Mouse (Mus musculus): ENCODE measurements at regions not wholly inside any gene's neighbourhood (a gene's known extent, or its start where the extent isn't known, plus 50 kb on each side); places are given as distances from the start of the nearest gene placed in this dataset.

DNA sequence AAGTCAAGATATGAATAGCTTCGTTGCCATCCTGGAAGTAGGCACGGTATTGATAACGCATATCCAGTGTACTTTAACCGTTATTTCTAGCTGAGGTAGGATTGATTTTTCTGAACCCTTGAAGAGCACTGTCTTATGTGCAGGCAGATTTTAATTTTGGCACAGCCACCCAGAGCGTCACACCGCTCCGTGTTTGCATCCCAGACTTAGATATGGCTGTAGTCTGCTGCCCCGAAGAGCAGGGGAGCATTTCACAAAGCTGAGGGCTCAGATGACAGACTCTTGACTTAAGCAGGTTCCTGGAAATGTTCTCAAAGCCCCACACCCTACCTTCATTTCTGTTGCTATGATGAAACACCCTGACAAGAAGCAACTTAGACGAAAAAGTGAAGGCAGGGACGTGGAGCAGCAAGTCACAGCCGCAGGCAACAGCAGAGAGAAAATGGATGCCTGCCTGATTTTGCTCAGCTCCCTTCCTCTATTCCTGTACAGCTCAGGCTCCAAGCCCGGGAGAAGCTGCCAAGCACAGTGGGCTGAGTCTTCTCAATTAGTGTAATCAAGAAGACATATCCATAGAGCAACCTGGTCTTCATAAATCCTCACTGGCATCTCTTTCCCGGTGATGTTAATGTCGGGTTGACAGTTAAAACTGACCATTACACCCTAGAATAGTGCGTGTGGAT lies 164.9 kb upstream of the Cdh4 start:
- TF ChIP-seq CTCF (IDR thresholded peaks at IDR 0.05), result no peak
- no peak for DNase-seq (ENCODE audit: low read depth, low spot score)
- no peaks in the 10 kb centered on the region for H3K27me3 ChIP-seq
- no peak for ATAC-seq
- ChIA-PET POLR2A (no interaction called here), CTCF (no interaction called here)
- in situ Hi-C loops (cut with MboI; ENCODE audit: low pct_unique_long_range_greater_than_20kb), result no loop called here

DNA sequence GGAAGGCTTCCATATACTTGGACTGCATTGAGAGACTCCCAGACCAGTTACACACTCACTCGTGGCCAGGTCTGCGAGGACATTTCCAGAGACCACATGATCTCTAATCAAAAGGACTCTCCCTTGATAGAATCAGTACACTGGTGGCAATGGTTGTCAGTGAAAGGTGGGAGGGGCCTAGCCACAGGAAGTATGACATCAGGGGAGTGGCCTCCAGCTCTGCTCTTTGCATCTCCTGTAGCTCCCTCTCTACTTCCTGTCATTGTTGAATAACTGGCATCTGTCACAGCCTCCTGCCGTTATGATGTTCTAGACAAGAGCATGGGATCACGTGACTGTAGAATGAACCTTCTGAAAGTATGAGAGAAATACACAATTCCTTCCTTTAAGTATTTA lies 164.3 kb upstream of the Cdh4 start:
- ChIA-PET POLR2A (no interaction called here), CTCF (no interaction called here)
- no peaks in the 10 kb centered on the region for H3K27me3 ChIP-seq
- TF ChIP-seq CTCF (IDR thresholded peaks at IDR 0.05), result no peak
- ATAC-seq, result no peak
- in situ Hi-C loops (cut with MboI; ENCODE audit: low pct_unique_long_range_greater_than_20kb), result no loop called here
- no peak for DNase-seq (ENCODE audit: low read depth, low spot score)

DNA sequence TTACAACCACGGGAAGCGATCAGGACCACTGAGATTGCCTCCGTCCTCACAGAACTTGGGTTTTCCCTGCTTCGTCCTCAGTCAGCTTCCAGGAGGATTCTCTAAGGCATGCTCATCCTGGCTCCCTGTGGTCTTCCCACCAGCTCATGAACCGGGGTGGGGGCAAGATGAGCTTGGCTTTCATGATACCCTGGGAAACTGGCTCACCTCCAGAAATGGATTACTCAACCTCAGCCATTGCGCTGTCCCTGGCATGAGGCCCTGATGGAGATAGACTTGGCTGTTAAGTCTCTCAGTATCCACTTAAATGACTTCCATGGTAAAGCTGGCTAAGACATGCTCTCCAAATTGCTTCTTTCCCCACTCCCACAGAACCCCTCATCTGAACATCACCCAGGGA lies 160.0 kb upstream of the Cdh4 start:
- in situ Hi-C loops (cut with MboI; ENCODE audit: low pct_unique_long_range_greater_than_20kb), result no loop called here
- ATAC-seq, result no peak
- POLR2A ChIA-PET, result no interaction called here
- TF ChIP-seq CTCF (IDR thresholded peaks at IDR 0.05), result no peak
- H3K27me3 ChIP-seq, result no peaks in the 10 kb centered on the region
- CTCF ChIA-PET, result no interaction called here
- DNase-seq (ENCODE audit: low read depth, low spot score), result no peak

DNA sequence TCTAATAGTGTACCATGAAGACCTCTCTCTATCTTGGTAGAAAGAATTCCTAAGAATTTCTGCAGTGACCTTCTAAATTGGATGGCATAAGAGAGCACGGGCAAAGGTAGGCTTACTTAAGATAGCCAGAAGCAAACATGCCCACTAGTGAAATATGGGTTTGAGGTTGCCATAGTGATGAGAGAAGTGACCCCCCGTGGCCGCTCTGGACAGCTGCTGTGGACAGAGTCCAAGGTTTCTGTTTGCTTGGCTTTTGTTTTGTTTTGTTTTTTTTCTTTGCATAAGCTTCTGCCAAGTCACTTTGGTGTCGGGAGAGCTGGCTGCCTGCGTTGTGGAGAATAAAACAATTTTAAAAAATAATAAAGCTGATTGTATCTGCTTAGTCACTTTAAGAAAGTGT lies 151.8 kb upstream of the Cdh4 start:
- in situ Hi-C loops (cut with MboI; ENCODE audit: low pct_unique_long_range_greater_than_20kb), result no loop called here
- DNase-seq (ENCODE audit: low read depth, low spot score), result no peak
- no peaks in the 10 kb centered on the region for H3K27me3 ChIP-seq
- ATAC-seq, result no peak
- POLR2A ChIA-PET, result no interaction called here
- CTCF ChIA-PET, result no interaction called here
- no peak for TF ChIP-seq CTCF (IDR thresholded peaks at IDR 0.05)

DNA sequence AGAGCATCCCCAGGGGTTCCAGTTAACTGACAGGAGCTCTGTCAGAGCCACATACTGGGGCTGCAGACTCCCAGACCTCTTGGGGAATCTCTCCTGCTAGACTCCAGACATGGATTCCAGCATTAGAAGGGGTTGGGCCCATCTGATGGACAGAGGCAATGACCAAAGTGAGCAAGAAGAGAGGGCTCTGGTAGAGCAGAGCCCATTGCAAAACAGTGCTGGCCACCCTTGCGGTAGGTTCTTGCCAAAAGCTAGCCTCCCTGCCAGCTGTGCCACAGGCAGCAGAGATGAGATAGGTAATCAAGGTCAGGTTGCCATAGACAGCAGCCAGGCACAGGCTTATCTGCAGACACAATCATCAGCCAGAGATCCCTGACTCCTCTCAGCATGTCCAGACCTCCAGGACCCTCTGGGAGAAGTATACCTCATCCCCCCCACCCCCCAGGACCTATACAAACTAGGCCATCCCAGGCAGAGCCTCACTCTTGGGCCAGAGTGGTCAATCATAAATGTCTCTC lies 151.1 kb upstream of the Cdh4 start:
- POLR2A ChIA-PET, result no interaction called here

DNA sequence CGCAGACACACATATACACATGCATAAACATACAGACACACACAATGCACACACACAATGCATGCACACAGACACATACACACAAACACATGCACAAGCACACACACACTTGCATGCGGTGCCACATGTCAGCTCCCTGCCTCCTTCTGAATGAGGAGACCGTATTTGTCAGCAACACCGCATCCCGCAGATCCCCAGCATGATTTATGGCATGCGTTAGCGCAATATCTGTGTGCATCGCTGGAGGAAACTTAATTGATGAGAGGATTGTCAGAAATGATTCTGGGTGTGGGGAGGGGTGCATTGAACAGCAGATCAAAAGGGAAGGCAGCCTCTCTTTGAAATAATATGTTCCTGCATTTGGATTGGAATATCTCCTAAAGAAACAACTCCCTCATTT lies 150.3 kb upstream of the Cdh4 start:
- no peak for DNase-seq (ENCODE audit: low read depth, low spot score)
- H3K27me3 ChIP-seq, result no peaks in the 10 kb centered on the region
- CTCF ChIA-PET, result no interaction called here
- in situ Hi-C loops (cut with MboI; ENCODE audit: low pct_unique_long_range_greater_than_20kb), result no loop called here
- no peak for ATAC-seq
- TF ChIP-seq CTCF (IDR thresholded peaks at IDR 0.05), result no peak
- POLR2A ChIA-PET, result no interaction called here

More for the DNA sequence above, 151.1 kb upstream of the Cdh4 start:
- H3K27me3 ChIP-seq, result no peaks in the 10 kb centered on the region
- CTCF ChIA-PET, result no interaction called here
- no peak for DNase-seq (ENCODE audit: low read depth, low spot score)
- in situ Hi-C loops (cut with MboI; ENCODE audit: low pct_unique_long_range_greater_than_20kb), result no loop called here
- ATAC-seq, result no peak
- no peak for TF ChIP-seq CTCF (IDR thresholded peaks at IDR 0.05)

DNA sequence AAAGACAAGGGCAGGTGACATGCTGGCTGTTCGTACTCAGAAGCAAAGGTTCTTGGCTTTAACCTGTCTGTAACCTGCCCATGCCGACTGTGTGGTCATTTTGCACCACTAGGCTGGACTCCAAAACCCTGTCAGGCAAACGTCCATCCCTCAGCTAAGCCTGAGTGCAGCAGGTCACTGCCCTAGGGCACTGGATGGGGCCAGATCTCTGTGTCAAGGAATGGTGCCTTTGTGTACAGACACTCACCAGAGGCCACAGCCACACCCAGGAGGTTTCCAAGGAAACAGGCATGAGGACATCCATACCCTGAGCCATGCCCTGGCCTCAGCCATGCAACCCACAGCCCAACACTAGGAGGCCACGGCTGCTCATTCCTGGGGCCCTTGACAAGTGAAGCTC lies 149.7 kb upstream of the Cdh4 start:
- no peak for TF ChIP-seq CTCF (IDR thresholded peaks at IDR 0.05)
- in situ Hi-C loops (cut with MboI; ENCODE audit: low pct_unique_long_range_greater_than_20kb), result no loop called here
- ATAC-seq (no peak), DNase-seq (ENCODE audit: low read depth, low spot score) (no peak)
- ChIA-PET POLR2A (no interaction called here), CTCF (no interaction called here)
- no peaks in the 10 kb centered on the region for H3K27me3 ChIP-seq

DNA sequence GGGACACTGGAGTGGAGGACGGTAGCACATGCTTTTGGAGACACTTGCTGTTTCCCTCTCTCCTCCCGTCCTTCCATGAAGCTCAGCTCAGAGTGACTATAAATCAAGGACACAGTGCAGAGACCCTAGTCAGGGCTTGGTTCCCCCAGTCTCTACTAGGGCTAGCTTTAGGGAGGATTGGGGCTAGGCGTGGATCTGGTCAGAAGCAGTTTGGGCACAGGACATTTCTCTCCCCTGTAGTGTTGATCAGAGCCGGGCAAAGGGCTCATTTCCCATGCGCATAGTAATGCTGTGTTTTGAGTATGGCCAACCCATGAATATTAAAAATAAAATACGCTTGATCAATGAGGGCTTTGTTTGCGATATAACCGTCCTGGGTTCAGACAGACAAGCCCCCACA lies 149.1 kb upstream of the Cdh4 start:
- DNase-seq (ENCODE audit: low read depth, low spot score) (no peak), ATAC-seq (no peak)
- CTCF ChIA-PET, result no interaction called here
- no peak for TF ChIP-seq CTCF (IDR thresholded peaks at IDR 0.05)
- no peaks in the 10 kb centered on the region for H3K27me3 ChIP-seq
- POLR2A ChIA-PET, result no interaction called here
- in situ Hi-C loops (cut with MboI; ENCODE audit: low pct_unique_long_range_greater_than_20kb), result no loop called here

DNA sequence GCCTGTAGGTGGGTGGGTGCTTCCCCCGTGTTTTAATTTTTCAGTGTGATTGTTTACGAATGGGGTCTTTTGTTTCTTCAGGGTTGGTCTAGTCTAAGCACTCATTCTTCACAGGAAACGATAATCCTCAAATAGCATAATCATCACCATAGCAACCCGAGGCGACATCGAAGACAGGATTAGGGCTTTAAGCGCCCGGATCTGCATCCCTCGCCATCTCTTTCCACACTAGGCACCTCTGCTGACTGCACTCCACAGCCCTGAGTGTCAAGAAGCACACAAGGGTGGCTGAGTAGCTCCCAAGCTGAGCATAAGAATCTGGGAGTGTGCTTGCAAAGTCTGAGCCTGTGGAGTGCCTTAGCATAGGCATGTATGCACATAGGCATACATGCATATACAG lies 145.2 kb upstream of the Cdh4 start:
- CTCF ChIA-PET, result no interaction called here

DNA sequence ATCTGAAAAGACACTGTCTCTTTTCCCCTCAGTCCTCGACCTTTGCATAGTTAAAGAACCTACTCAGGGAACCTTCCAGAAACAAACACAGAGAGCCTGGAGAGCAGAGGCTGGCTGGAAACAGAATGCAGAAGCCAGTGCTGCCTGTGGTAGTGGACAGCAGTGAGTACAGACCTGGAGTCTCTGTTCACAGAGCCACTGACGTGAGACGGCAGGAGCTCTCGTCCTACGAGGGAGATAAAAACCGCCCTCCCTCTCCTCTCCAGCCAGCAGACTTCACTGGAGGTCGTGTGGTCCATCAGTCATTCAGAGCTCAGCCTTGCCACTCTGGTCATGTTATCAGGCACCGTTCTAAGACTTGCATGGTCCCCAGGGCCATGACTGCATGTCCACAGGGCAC lies 138.5 kb upstream of the Cdh4 start:
- DNase-seq (ENCODE audit: low read depth, low spot score) (no peak), ATAC-seq (no peak)

More for the DNA sequence above, 145.2 kb upstream of the Cdh4 start:
- H3K27me3 ChIP-seq, result no peaks in the 10 kb centered on the region
- DNase-seq (ENCODE audit: low read depth, low spot score), result no peak
- ATAC-seq, result no peak
- POLR2A ChIA-PET, result no interaction called here
- in situ Hi-C loops (cut with MboI; ENCODE audit: low pct_unique_long_range_greater_than_20kb), result no loop called here
- TF ChIP-seq CTCF (IDR thresholded peaks at IDR 0.05), result no peak

DNA sequence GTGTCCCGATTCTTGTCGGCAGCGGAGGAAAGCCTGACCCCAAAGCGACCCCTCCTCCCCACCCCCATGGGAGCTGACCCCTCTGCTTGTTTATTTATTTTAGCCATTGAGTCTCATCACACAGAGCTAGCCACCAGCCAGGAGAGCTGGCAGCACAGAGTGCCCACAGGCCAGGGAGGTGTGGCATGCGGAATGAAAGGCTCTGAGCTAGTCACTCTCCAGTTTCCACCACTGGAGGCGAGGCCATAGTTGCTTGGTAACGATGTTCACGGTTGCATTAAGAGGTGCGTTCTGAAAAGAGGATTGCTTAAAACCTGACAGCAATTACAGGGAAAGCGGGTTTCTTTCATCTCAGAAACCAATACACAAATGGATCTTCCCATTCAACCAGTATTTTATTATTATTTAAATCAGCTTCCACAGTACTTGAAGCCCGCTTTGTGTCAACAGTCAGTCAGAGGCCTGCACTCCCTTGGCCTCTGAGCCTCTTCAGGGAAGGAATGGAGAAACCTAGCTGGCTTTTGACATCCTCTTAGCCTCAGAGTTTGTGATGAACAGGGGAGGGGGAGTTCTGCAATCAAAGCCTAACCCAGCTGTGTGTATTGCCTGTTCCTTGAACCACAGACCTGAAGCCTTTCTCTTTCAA lies 134.8 kb upstream of the Cdh4 start:
- ChIA-PET POLR2A (no interaction called here), CTCF (no interaction called here)
- no peaks in the 10 kb centered on the region for H3K27me3 ChIP-seq
- ATAC-seq, result no peak
- DNase-seq (ENCODE audit: low read depth, low spot score), result no peak
- in situ Hi-C loops (cut with MboI; ENCODE audit: low pct_unique_long_range_greater_than_20kb), result no loop called here
- no peak for TF ChIP-seq CTCF (IDR thresholded peaks at IDR 0.05)

More for the DNA sequence above, 138.5 kb upstream of the Cdh4 start:
- ChIA-PET POLR2A (no interaction called here), CTCF (no interaction called here)
- H3K27me3 ChIP-seq, result no peaks in the 10 kb centered on the region
- in situ Hi-C loops (cut with MboI; ENCODE audit: low pct_unique_long_range_greater_than_20kb), result no loop called here
- TF ChIP-seq CTCF (IDR thresholded peaks at IDR 0.05), result no peak

DNA sequence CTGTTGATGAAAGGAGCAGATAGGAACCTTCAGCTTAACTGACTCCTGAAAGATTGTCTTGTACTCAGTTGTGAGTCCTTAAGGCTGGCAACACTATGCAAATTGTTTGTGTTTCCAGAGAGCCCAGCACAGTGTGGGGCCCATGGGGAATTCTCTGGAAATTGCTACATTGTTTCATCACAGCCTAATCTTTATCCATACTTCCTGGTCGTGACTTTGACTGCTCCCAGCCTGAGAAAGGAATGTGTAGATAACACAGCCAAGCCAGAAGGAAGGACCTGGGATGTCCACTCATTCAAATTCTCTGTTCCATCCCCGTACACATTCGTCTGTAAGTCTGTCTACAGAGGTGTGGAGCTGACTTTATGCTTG lies 134.3 kb upstream of the Cdh4 start:
- no peak for ATAC-seq
- ChIA-PET CTCF (no interaction called here), POLR2A (no interaction called here)
- DNase-seq (ENCODE audit: low read depth, low spot score), result no peak
- in situ Hi-C loops (cut with MboI; ENCODE audit: low pct_unique_long_range_greater_than_20kb), result no loop called here
- TF ChIP-seq CTCF (IDR thresholded peaks at IDR 0.05), result no peak
- H3K27me3 ChIP-seq, result no peaks in the 10 kb centered on the region

Measured in Patski (cell line).